Mouse (Mus musculus) stomach, postnatal 0 days (tissue): ENCODE results near the gene Cry2. TPM values are rescaled to one million over a fixed set of nuclear protein-coding genes. Genes with fewer than 3 reads are reported as not detected.

Source experiments
- ATAC-seq: fragments of 200-750 bp; cut with Nextera tagmentation; 2 replicates; pipeline ENCODE4 v1.8.0; 2017; ENCODE audit not compliant: low FRiP score, low TSS enrichment
- DNase-seq: peaks from one replicate; pipeline ENCODE4 v3.0.0-alpha.2; 2016; ENCODE audit warnings: low spot score
- H3K27ac ChIP-seq: fragments of 300-500 bp; sonication (generic); replicated peaks from 2 replicates; pipeline ENCODE4 v1.5.1; 2014; ENCODE audit warnings: mild to moderate bottlenecking, control low read depth
- H3K27me3 ChIP-seq: fragments of 300-500 bp; sonication (generic); 2 replicates; pipeline ENCODE4 v1.6.1; 2014; ENCODE audit warnings: low read length; ENCODE audit not compliant: control insufficient read depth, insufficient read depth
- H3K36me3 ChIP-seq: fragments of 300-500 bp; sonication (generic); 2 replicates; pipeline ENCODE4 v1.6.1; 2014; ENCODE audit warnings: low read length, mixed read lengths; ENCODE audit not compliant: control insufficient read depth, insufficient read depth
- H3K4me1 ChIP-seq: fragments of 300-500 bp; sonication (generic); replicated peaks from 2 replicates; pipeline ENCODE4 v1.6.1; 2014; ENCODE audit warnings: antibody characterized with exemption; ENCODE audit not compliant: control insufficient read depth, insufficient read depth
- H3K4me2 ChIP-seq: fragments of 300-500 bp; sonication (generic); replicated peaks from 2 replicates; pipeline ENCODE4 v1.6.1; 2014; ENCODE audit warnings: low read depth, mild to moderate bottlenecking, control low read depth, moderate library complexity
- H3K4me3 ChIP-seq: fragments of 300-500 bp; sonication (generic); 2 replicates; pipeline ENCODE4 v1.5.1; 2014; ENCODE audit warnings: low read depth, low read length, control low read depth
- H3K9ac ChIP-seq: fragments of 300-500 bp; sonication (generic); 2 replicates; pipeline ENCODE4 v1.6.1; 2014; ENCODE audit warnings: mild to moderate bottlenecking, low read length, control low read depth, mixed read lengths
- H3K9me3 ChIP-seq: fragments of 300-500 bp; sonication (generic); 2 replicates; pipeline ENCODE4 v1.6.1; 2016; ENCODE audit warnings: low read length; ENCODE audit not compliant: control insufficient read depth
- CTCF ChIP-seq: IDR thresholded peaks from 2 replicates; pipeline ENCODE4 v1.5.1; 2016; ENCODE audit warnings: antibody characterized with exemption, low read depth, mild to moderate bottlenecking, moderate library complexity
- WGBS: fragments of 180-500 bp; shearing (Covaris S2); extraction: QIAGEN DNeasy Blood & Tissue Kit; methylation state at CpG from one replicate; pipeline ENCODE4 v1.1.7; 2014; 5-methylcytosine and 5-hydroxymethylcytosine counted together
- microRNA-seq: library from miRNA; unstranded; fragments of <30 nt; microRNA quantifications from one replicate; pipeline ENCODE4, GENCODE M21; 2016
- polyA plus RNA-seq: library from polyadenylated mRNA; unstranded; fragments of >200 nt; fragmentation: Nextera tagmentation; extraction: Ambion mirVana; gene quantifications from 2 replicates; pipeline ENCODE4 v1.2.1, GENCODE M21; 2015

The Cry2 gene
- polyA plus RNA-seq, 1 experiment from 2014 or later = 14.8 TPM

DNA sequence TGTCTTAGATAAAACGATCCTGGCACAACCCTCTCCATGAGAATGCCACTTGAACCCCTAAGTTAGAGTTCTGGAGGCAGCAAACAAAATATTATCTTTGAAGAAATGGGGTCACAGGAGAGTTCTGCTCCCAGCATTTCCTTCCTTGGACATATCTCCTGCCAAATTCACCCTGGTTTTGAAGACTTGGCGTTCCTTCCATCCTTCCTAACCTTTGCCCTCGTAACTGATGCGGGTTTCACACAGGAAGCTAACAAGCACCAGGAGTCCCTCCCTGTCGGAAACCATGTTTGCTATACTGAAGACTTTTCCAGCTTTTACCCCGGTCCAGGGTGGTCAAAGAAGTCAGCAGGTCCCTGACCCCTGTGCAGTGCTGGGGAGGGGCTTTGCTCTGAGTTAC lies 79.6 kb downstream of the Cry2 start:
- WGBS = 62% methylated on average over 6 of the region's 6 CpGs
- Histone ChIP-seq H3K9me3 (no peaks in the 10 kb centered on the region), H3K27me3 (no peaks in the 10 kb centered on the region), H3K4me3 (no peak overlapping the region), H3K4me1 (no peaks in the 10 kb centered on the region), H3K36me3 (peaks cover 15% of the 10 kb centered on the region; the same call in 1 of the 2 replicates), H3K4me2 (no peak overlapping the region), H3K27ac (no peak overlapping the region), H3K9ac (no peak overlapping the region)
- TF ChIP-seq CTCF = no peak
- no peak for ATAC-seq
- DNase-seq = no peak

Small RNA genes within 50 kb of the gene (microRNA-seq; reads per million reads assigned to microRNA genes)
- gene Mir7000 = not detected

Other genes with a start within 250 kb of the Cry2 start
- gene Pex16, start 59.4 kb downstream of the Cry2 start, polyA plus RNA-seq = 33.5 and 38.3 TPM in 2 replicates
- gene Large2, start 59.2 kb downstream of the Cry2 start, polyA plus RNA-seq = 8.7 and 9.4 TPM in 2 replicates
- 1.7 and 2.3 TPM in 2 replicates for gene 1700029I15Rik, start 51.5 kb downstream of the Cry2 start, polyA plus RNA-seq
- gene Mapk8ip1, start 32.8 kb downstream of the Cry2 start, polyA plus RNA-seq = 10.3 and 12.5 TPM in 2 replicates
- 35.8 and 41.7 TPM in 2 replicates for gene Slc35c1, start 26.5 kb upstream of the Cry2 start, polyA plus RNA-seq
- gene Chst1, start 165.7 kb upstream of the Cry2 start, polyA plus RNA-seq = 3.0 TPM in 2 replicates